8 mouse cellular contexts compared by ENCODE assay signal in the genomic region with DNA sequence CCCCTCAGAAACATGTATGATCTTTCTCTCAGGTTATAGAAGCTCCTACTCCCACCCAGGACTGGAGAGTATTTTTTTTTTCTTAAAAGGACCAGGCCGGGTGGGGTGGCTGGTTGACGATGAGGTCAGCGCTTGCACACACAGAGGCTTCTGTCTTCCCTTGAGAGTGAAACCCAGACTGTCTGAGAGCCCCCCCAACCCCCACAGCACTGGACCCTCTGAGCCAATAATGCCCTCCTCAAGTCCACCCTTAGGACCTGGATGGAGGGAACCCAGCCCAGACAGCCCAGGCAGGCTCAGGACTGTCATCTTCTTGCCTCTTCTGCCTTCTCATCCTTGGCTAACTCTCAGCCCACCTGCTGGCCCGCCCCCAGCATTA. TPM values are rescaled to one million over a fixed set of nuclear protein-coding genes. Genes with fewer than 3 reads are reported as not detected.
DNase-seq lines count a peak whose midpoint lies in the region; ATAC-seq and TF ChIP-seq lines count a peak whose summit lies in the region.

No protein-coding gene starts in this region.

- WGBS in forebrain, embryonic 15.5 days, result 33% methylated on average over 4 of the region's 4 CpGs
- whole genome bisulfite sequencing in liver, embryonic 15.5 days (ENCODE audit: insufficient replicate concordance), result 44% methylated on average over 4 of the region's 4 CpGs

- peak overlapping the region; percentile 95 for H3K4me3 ChIP-seq in gastrocnemius, adult 2 months
- peak overlapping the region; percentile 18 for H3K4me3 ChIP-seq in C2C12 (ENCODE audit: insufficient read depth, poor library complexity, severe bottlenecking)
- H3K4me3 ChIP-seq in forebrain, embryonic 15.5 days, result peak overlapping the region; percentile 73
- H3K4me3 ChIP-seq in liver, embryonic 15.5 days (replicated peaks), result no peak overlapping the region

- no peaks in the 10 kb centered on the region for H3K27me3 ChIP-seq in C2C12 (ENCODE audit: control insufficient read depth, insufficient read depth, insufficient read length)
- no peaks in the 10 kb centered on the region for H3K27me3 ChIP-seq in forebrain, embryonic 15.5 days
- H3K27me3 ChIP-seq in liver, embryonic 15.5 days, result peaks cover 6% of the 10 kb centered on the region; the same call in 1 of the 2 replicates

- peaks cover 49% of the 10 kb centered on the region for H3K79me3 ChIP-seq in C2C12 (ENCODE audit: low read depth)

- peak overlapping the region; percentile 60 for H3K9ac ChIP-seq in forebrain, embryonic 15.5 days (replicated peaks)
- no peak overlapping the region for H3K9ac ChIP-seq in liver, embryonic 15.5 days

- intact Hi-C loops in gastrocnemius, adult 2 months (cut with DNase I), result no loop called here
- intact Hi-C loops in gastrocnemius, postnatal 14 days (cut with DNase I; ENCODE audit: low total_unique reads), result loop anchor here (10.0 kb wide), 1 partner anchor 68 kb away; a partner anchor contains a TSS

- H3ac ChIP-seq in C2C12 (ENCODE audit: control insufficient read depth, insufficient read length, low read depth), result peak overlapping the region; percentile 37

- H3K4me2 ChIP-seq in forebrain, embryonic 15.5 days (replicated peaks), result peak overlapping the region; percentile 95
- peak overlapping the region; percentile 99 for H3K4me2 ChIP-seq in liver, embryonic 15.5 days

- ATAC-seq in forebrain, embryonic 15.5 days (replicated peaks), result no peak
- no peak for ATAC-seq in liver, embryonic 15.5 days (ENCODE audit: insufficient read depth)

- DNase-seq in gastrocnemius, adult 2 months, result peak; percentile 39
- no peak for DNase-seq in gastrocnemius, postnatal 14 days
- no peak for DNase-seq in adrenal gland, postnatal 4 days (ENCODE audit: low spot score in 2 of 2)
- DNase-seq in urinary bladder, postnatal 4 days (ENCODE audit: low spot score in 2 of 2), result no peak
- DNase-seq in urinary bladder, postnatal 14 days (ENCODE audit: low spot score), result no peak

- H3K27ac ChIP-seq in gastrocnemius, adult 2 months, result peak overlapping the region; percentile 97
- peak overlapping the region; percentile 96 for H3K27ac ChIP-seq in forebrain, embryonic 15.5 days (replicated peaks)
- H3K27ac ChIP-seq in liver, embryonic 15.5 days (replicated peaks), result no peak overlapping the region

- peaks cover 23% of the 10 kb centered on the region for H3K36me3 ChIP-seq in C2C12 (ENCODE audit: control insufficient read depth, insufficient read depth)
- H3K36me3 ChIP-seq in forebrain, embryonic 15.5 days, result no peaks in the 10 kb centered on the region
- H3K36me3 ChIP-seq in liver, embryonic 15.5 days (replicated peaks), result peaks cover 37% of the 10 kb centered on the region

- no peak for TF ChIP-seq CTCF in gastrocnemius, adult 2 months (IDR thresholded peaks at IDR 0.05)
- no peak for TF ChIP-seq CTCF in C2C12 (IDR thresholded peaks at IDR 0.05; ENCODE audit: control insufficient read depth, insufficient read depth, insufficient read length)

- H3K9me3 ChIP-seq in forebrain, embryonic 15.5 days, result no peaks in the 10 kb centered on the region
- no peaks in the 10 kb centered on the region for H3K9me3 ChIP-seq in liver, embryonic 15.5 days (replicated peaks)

- peaks cover 50% of the 10 kb centered on the region for H3K4me1 ChIP-seq in forebrain, embryonic 15.5 days
- H3K4me1 ChIP-seq in liver, embryonic 15.5 days (replicated peaks), result peaks cover 63% of the 10 kb centered on the region

- H3K79me2 ChIP-seq in C2C12 (ENCODE audit: control insufficient read depth, insufficient read depth), result peaks cover 72% of the 10 kb centered on the region

TF ChIP-seq in C2C12, 6 proteins besides CTCF, POLR2A, EP300 and RAD21:
- no peak for TF ChIP-seq USF1 (IDR thresholded peaks at IDR 0.05; ENCODE audit: low read depth)
- TF ChIP-seq FOSL1 (IDR thresholded peaks at IDR 0.05; ENCODE audit: insufficient read depth, low read length, poor library complexity, severe bottlenecking), result no peak
- TF ChIP-seq MYOD1 (IDR thresholded peaks at IDR 0.05; ENCODE audit: control insufficient read depth, insufficient read length, low read depth), result no peak
- TF ChIP-seq MAX (IDR thresholded peaks at IDR 0.05), result no peak
- TF ChIP-seq MYOG (IDR thresholded peaks at IDR 0.05; ENCODE audit: control insufficient read depth, extremely low read depth, insufficient read length), result no peak
- no peak for TF ChIP-seq CEBPB (IDR thresholded peaks at IDR 0.05; ENCODE audit: low read depth)

RNA-seq across cellular contexts. Expression of a gene that starts 3.8 kb away (rescaled TPM):
- total RNA-seq in gastrocnemius, adult 2 months (2021), result 1 to 10 TPM; 5.4 to 7.4 TPM
- total RNA-seq in gastrocnemius, postnatal 14 days (2021), result 10 to 100 TPM in 1 of 2 experiments, 1 to 10 TPM in 1; 9.8 to 11.8 TPM
- 61.8 TPM for polyA plus RNA-seq in C2C12 (2012; fragmentation: generic; extraction: Trizol)
- polyA plus RNA-seq in forebrain, embryonic 15.5 days (2015; fragmentation: Nextera tagmentation; extraction: Ambion mirVana), result 4.8 and 5.5 TPM in 2 replicates
- 4.6 and 4.8 TPM in 2 replicates for polyA plus RNA-seq in liver, embryonic 15.5 days (2015; fragmentation: Nextera tagmentation; extraction: Ambion mirVana)
- total RNA-seq in adrenal gland, postnatal 4 days (2021), result 10 to 100 TPM; 47.5 to 50.4 TPM

RNA-seq across cellular contexts. Expression of a gene that starts 9.1 kb away (rescaled TPM):
- total RNA-seq in gastrocnemius, adult 2 months (2021), result 10 to 100 TPM; 74.1 to 77.4 TPM
- 10 to 100 TPM; 46.5 to 51.4 TPM for total RNA-seq in gastrocnemius, postnatal 14 days (2021)
- polyA plus RNA-seq in C2C12 (2012; fragmentation: generic; extraction: Trizol), result 87.3 TPM
- polyA plus RNA-seq in forebrain, embryonic 15.5 days (2015; fragmentation: Nextera tagmentation; extraction: Ambion mirVana), result 16.2 and 17.4 TPM in 2 replicates
- polyA plus RNA-seq in liver, embryonic 15.5 days (2015; fragmentation: Nextera tagmentation; extraction: Ambion mirVana), result 6.4 and 7.4 TPM in 2 replicates
- 10 to 100 TPM; 84.8 to 89.3 TPM for total RNA-seq in adrenal gland, postnatal 4 days (2021)

RNA-seq across cellular contexts. Expression of a gene that starts 20.8 kb away (rescaled TPM):
- total RNA-seq in gastrocnemius, adult 2 months (2021), result 10 to 100 TPM; 37.0 to 40.4 TPM
- 10 to 100 TPM; 38.2 to 44.1 TPM for total RNA-seq in gastrocnemius, postnatal 14 days (2021)
- polyA plus RNA-seq in C2C12 (2012; fragmentation: generic; extraction: Trizol), result 79.5 TPM
- 53.2 and 54.4 TPM in 2 replicates for polyA plus RNA-seq in forebrain, embryonic 15.5 days (2015; fragmentation: Nextera tagmentation; extraction: Ambion mirVana)
- polyA plus RNA-seq in liver, embryonic 15.5 days (2015; fragmentation: Nextera tagmentation; extraction: Ambion mirVana), result 8.9 and 10.2 TPM in 2 replicates
- 100 to 1,000 TPM; 162 to 174 TPM for total RNA-seq in adrenal gland, postnatal 4 days (2021)

RNA-seq across cellular contexts. Expression of a gene that starts 25.5 kb away (rescaled TPM):
- 1 to 10 TPM; 5.5 to 6.1 TPM for total RNA-seq in gastrocnemius, adult 2 months (2021)
- 1 to 10 TPM; 5.4 to 5.9 TPM for total RNA-seq in gastrocnemius, postnatal 14 days (2021)
- 5.4 TPM for polyA plus RNA-seq in C2C12 (2012; fragmentation: generic; extraction: Trizol)
- polyA plus RNA-seq in forebrain, embryonic 15.5 days (2015; fragmentation: Nextera tagmentation; extraction: Ambion mirVana), result 1.9 and 2.0 TPM in 2 replicates
- 1.8 and 2.1 TPM in 2 replicates for polyA plus RNA-seq in liver, embryonic 15.5 days (2015; fragmentation: Nextera tagmentation; extraction: Ambion mirVana)
- total RNA-seq in adrenal gland, postnatal 4 days (2021), result 10 to 100 TPM; 15.9 to 16.3 TPM

RNA-seq across cellular contexts. Expression of a gene that starts 26.3 kb away (rescaled TPM):
- total RNA-seq in gastrocnemius, adult 2 months (2021), result 1 to 10 TPM; 9.3 to 9.4 TPM
- total RNA-seq in gastrocnemius, postnatal 14 days (2021), result 1 to 10 TPM; 5.7 to 8.7 TPM
- polyA plus RNA-seq in C2C12 (2012; fragmentation: generic; extraction: Trizol), result 5.3 TPM
- polyA plus RNA-seq in forebrain, embryonic 15.5 days (2015; fragmentation: Nextera tagmentation; extraction: Ambion mirVana), result 17.7 and 18.0 TPM in 2 replicates
- 35.4 and 39.1 TPM in 2 replicates for polyA plus RNA-seq in liver, embryonic 15.5 days (2015; fragmentation: Nextera tagmentation; extraction: Ambion mirVana)
- total RNA-seq in adrenal gland, postnatal 4 days (2021), result 10 to 100 TPM; 15.6 to 16.4 TPM
